Mouse (Mus musculus) E14TG2a.4 (cell line): ENCODE results near the gene Tbl2.

ENCODE experiments used
- CTCF ChIP-seq: conservative IDR thresholded peaks from 2 replicates; pipeline ENCODE4 v1.5.1; 2014; ENCODE audit warnings: low read length
- POU5F1 ChIP-seq: IDR thresholded peaks from 2 replicates; pipeline ENCODE4 v1.6.1; 2014; ENCODE audit warnings: low read length, borderline replicate concordance

DNA sequence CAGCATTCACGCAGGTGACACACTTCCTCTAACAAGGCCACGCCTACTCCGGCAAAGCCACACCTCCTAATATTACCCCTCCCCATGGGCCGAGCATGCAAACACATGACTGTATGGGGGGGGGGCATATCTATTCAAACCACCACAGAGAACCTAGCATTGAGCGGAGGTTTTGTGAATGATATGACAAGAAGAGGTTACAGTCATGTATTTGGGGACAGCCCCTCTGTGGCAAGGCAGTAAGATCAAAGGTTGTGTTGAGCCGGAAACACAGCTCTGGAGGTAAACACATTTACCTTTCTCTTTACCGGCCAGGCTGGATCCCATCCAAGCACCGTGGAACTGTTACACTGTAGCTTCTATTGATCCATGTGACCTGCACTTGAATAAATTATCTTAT is 34.2 kb upstream of the Tbl2 start:
- no peak for TF ChIP-seq CTCF
- TF ChIP-seq POU5F1 = no peak
